ENCODE assay signal across 8 mouse cellular contexts in the genomic region with DNA sequence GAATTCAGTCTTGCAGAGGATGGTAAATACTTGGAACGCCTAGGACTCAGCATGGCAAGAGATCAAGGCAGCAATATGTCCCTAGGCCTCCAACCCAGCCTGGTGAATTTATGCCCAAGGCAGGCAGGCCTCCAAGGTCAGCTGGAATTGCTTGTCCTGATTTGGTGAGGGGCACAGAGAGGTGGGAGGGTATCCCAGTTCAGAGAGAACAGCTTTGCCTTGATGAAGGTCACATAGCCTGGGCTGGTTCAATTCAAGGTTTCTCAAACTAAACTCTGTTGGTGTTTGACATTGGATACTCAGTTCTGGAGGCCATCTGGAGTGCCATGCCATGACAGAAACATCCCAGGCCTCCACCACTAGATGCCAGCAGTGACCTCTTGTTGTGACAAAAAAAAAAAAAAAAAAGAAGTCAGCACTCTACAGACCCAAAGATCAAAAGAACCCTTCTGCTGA. TPM values are rescaled to one million over a fixed set of nuclear protein-coding genes. Genes with fewer than 3 reads are reported as not detected.
DNase-seq lines count a peak whose midpoint lies in the region; ATAC-seq lines count a peak whose summit lies in the region.
"Had no signal": no experiment of that assay in that cellular context is flagged by ENCODE, and none has a peak within 500 bp of the region (broad histone marks: within the 10 kb centered on the region; RNA-seq: fewer than 3 reads in every experiment).

No protein-coding gene starts in this region.

- H3K36me3 ChIP-seq in embryonic facial prominence, embryonic 11.5 days (replicated peaks; ENCODE audit: control insufficient read depth, insufficient read depth, low read depth, low read length) = no peaks in the 10 kb centered on the region
- H3K36me3 ChIP-seq in lung, embryonic 16.5 days (ENCODE audit: control insufficient read depth, insufficient read depth, low read length) = no peaks in the 10 kb centered on the region
- H3K36me3 ChIP-seq in forebrain, embryonic 14.5 days (ENCODE audit: control insufficient read depth, insufficient read depth, low read length) = no peaks in the 10 kb centered on the region
- H3K36me3 ChIP-seq: liver, embryonic 13.5 days had no signal

- H3K9ac ChIP-seq in embryonic facial prominence, embryonic 11.5 days (replicated peaks; ENCODE audit: low read length) = no peak overlapping the region
- H3K9ac ChIP-seq in lung, embryonic 16.5 days (ENCODE audit: low read length) = no peak overlapping the region
- no peak overlapping the region for H3K9ac ChIP-seq in forebrain, embryonic 14.5 days (ENCODE audit: low read length)
- H3K9ac ChIP-seq: liver, embryonic 13.5 days had no signal

- no peaks in the 10 kb centered on the region for H3K4me1 ChIP-seq in embryonic facial prominence, embryonic 11.5 days (ENCODE audit: control insufficient read depth, insufficient read depth, low read length)
- H3K4me1 ChIP-seq in lung, embryonic 16.5 days (replicated peaks; ENCODE audit: control insufficient read depth, insufficient read depth, low read length) = peaks cover 2% of the 10 kb centered on the region; the same call in 1 of the 2 replicates
- H3K4me1 ChIP-seq in forebrain, embryonic 14.5 days (ENCODE audit: control insufficient read depth, insufficient read depth, low read length) = no peaks in the 10 kb centered on the region
- H3K4me1 ChIP-seq: liver, embryonic 13.5 days had no signal

- no peak for ATAC-seq in embryonic facial prominence, embryonic 11.5 days (replicated peaks; ENCODE audit: insufficient number of reproducible peaks, low FRiP score, low TSS enrichment, low read depth)
- ATAC-seq in lung, embryonic 16.5 days (ENCODE audit: low read depth) = peak; percentile 49; the same call in 1 of the 2 replicates
- ATAC-seq in forebrain, embryonic 14.5 days = no peak

- no peak overlapping the region for H3K4me3 ChIP-seq in embryonic facial prominence, embryonic 11.5 days (ENCODE audit: low read depth, low read length)
- H3K4me3 ChIP-seq in lung, embryonic 16.5 days (ENCODE audit: low read length) = no peak overlapping the region
- H3K4me3 ChIP-seq in forebrain, embryonic 14.5 days (ENCODE audit: low read depth, low read length) = no peak overlapping the region
- H3K4me3 ChIP-seq: liver, embryonic 13.5 days had no signal

- H3K4me2 ChIP-seq in embryonic facial prominence, embryonic 11.5 days (ENCODE audit: low read depth, low read length) = no peak overlapping the region
- H3K4me2 ChIP-seq in lung, embryonic 16.5 days (ENCODE audit: low read depth, low read length) = no peak overlapping the region
- no peak overlapping the region for H3K4me2 ChIP-seq in forebrain, embryonic 14.5 days (ENCODE audit: low read length)
- H3K4me2 ChIP-seq: liver, embryonic 13.5 days had no signal

- H3K27ac ChIP-seq in embryonic facial prominence, embryonic 11.5 days (replicated peaks; ENCODE audit: low read depth, low read length) = no peak overlapping the region
- no peak overlapping the region for H3K27ac ChIP-seq in lung, embryonic 16.5 days (ENCODE audit: low read length)
- H3K27ac ChIP-seq in forebrain, embryonic 14.5 days (ENCODE audit: low read depth, low read length) = no peak overlapping the region
- H3K27ac ChIP-seq: liver, embryonic 13.5 days had no signal

- WGBS in embryonic facial prominence, embryonic 11.5 days = 31% methylated on average over 1 of the region's 1 CpGs
- WGBS in lung, embryonic 16.5 days = 6% methylated on average over 1 of the region's 1 CpGs
- WGBS in forebrain, embryonic 14.5 days = 55% methylated on average over 1 of the region's 1 CpGs

- DNase-seq in ovary, adult 18-20 months (ENCODE audit: low spot score) = peak; percentile 74
- no peak for DNase-seq in ovary, postnatal 10 days (ENCODE audit: low spot score)
- DNase-seq in adrenal gland, postnatal 10 days = peak; percentile 61
- peak; percentile 47 for DNase-seq in embryonic facial prominence, embryonic 11.5 days (ENCODE audit: low spot score)
- no peak for DNase-seq in layer of hippocampus, adult 18-20 months (ENCODE audit: low spot score in 2 of 2)
- no peak for DNase-seq in forebrain, embryonic 14.5 days (ENCODE audit: low spot score)
- DNase-seq: liver, embryonic 13.5 days had no signal

- H3K9me3 ChIP-seq in embryonic facial prominence, embryonic 11.5 days (replicated peaks; ENCODE audit: control insufficient read depth, low read length) = no peaks in the 10 kb centered on the region
- H3K9me3 ChIP-seq in lung, embryonic 16.5 days (ENCODE audit: control insufficient read depth, low read length) = no peaks in the 10 kb centered on the region
- no peaks in the 10 kb centered on the region for H3K9me3 ChIP-seq in forebrain, embryonic 14.5 days (replicated peaks; ENCODE audit: control insufficient read depth, low read length)
- H3K9me3 ChIP-seq: liver, embryonic 13.5 days had no signal

- no peaks in the 10 kb centered on the region for H3K27me3 ChIP-seq in embryonic facial prominence, embryonic 11.5 days (ENCODE audit: control insufficient read depth, insufficient read depth, low read length)
- no peaks in the 10 kb centered on the region for H3K27me3 ChIP-seq in lung, embryonic 16.5 days (ENCODE audit: control insufficient read depth, insufficient read depth, low read depth, low read length)
- H3K27me3 ChIP-seq in forebrain, embryonic 14.5 days (replicated peaks; ENCODE audit: control insufficient read depth, insufficient read depth, low read length) = no peaks in the 10 kb centered on the region
- H3K27me3 ChIP-seq: liver, embryonic 13.5 days had no signal

RNA-seq across cellular contexts. Expression of gene Kcnj15, which starts 48.3 kb away (rescaled TPM):
- 1 to 10 TPM; 1.1 to 1.9 TPM for total RNA-seq in adrenal gland, postnatal 10 days (2021)
- polyA plus RNA-seq in embryonic facial prominence, embryonic 11.5 days (2014; fragmentation: Nextera tagmentation; extraction: Ambion mirVana) = 0.27 and 0.53 TPM in 2 replicates
- 4.0 and 4.3 TPM in 2 replicates for polyA plus RNA-seq in lung, embryonic 16.5 days (2015; fragmentation: Nextera tagmentation; extraction: Ambion mirVana)
- total RNA-seq in layer of hippocampus, adult 18-20 months (2021) = under 1 TPM; 0.25 to 0.43 TPM
- 0.06 and 0.19 TPM in 2 replicates for polyA plus RNA-seq in forebrain, embryonic 14.5 days (2014; fragmentation: Nextera tagmentation; extraction: Ambion mirVana)

Comparison
In these comparisons a context has a peak if more than half of its experiments do, and no peak if none do; other contexts are left out.
1. DNase-seq: peak in ovary, adult 18-20 months (single experiment), adrenal gland, postnatal 10 days (single experiment) and embryonic facial prominence, embryonic 11.5 days (single experiment); none in ovary, postnatal 10 days (single experiment), layer of hippocampus, adult 18-20 months (0 of 2) and forebrain, embryonic 14.5 days (single experiment).